Comparison of ENCODE assay signal across 27 mouse cellular contexts in genomic region chr8:69967291-69967933, GRCm38 (mm10). TPM values are rescaled to one million over a fixed set of nuclear protein-coding genes. Genes with fewer than 3 reads are reported as not detected.
DNase-seq lines count a peak whose midpoint lies in the region; ATAC-seq lines count a peak whose summit lies in the region.
"Had no signal": no experiment of that assay in that cellular context is flagged by ENCODE, and none has a peak within 500 bp of the region (broad histone marks: within the 10 kb centered on the region; RNA-seq: fewer than 3 reads in every experiment).

No protein-coding gene starts in this region.

- WGBS in liver, embryonic 16.5 days (ENCODE audit: insufficient replicate concordance), result 47% methylated on average over 4 of the region's 4 CpGs
- 84% methylated on average over 4 of the region's 4 CpGs for WGBS in liver, embryonic 11.5 days

- no peak for ATAC-seq in liver, embryonic 16.5 days (ENCODE audit: low read depth)
- ATAC-seq in liver, embryonic 11.5 days (replicated peaks; ENCODE audit: low FRiP score), result no peak
- ATAC-seq in megakaryocyte-erythroid progenitor cell, adult 5-6 weeks (replicated peaks; ENCODE audit: low FRiP score, low TSS enrichment, poor library complexity, severe bottlenecking), result peak; percentile 61; the same call in 1 of the 2 replicates
- ATAC-seq: inflammation-experienced regulatory T-cells, adult 6 months; lung, postnatal 0 days had no signal

- H3K9ac ChIP-seq in liver, embryonic 16.5 days (ENCODE audit: low read depth, low read length), result peak overlapping the region; percentile 23; the same call in 1 of the 2 replicates
- no peak overlapping the region for H3K9ac ChIP-seq in liver, embryonic 11.5 days (ENCODE audit: low read depth, low read length)
- H3K9ac ChIP-seq: embryonic facial prominence, embryonic 13.5 days; forebrain, embryonic 12.5 days; hindbrain, embryonic 14.5 days had no signal

- H3K27ac ChIP-seq in liver, embryonic 16.5 days (ENCODE audit: low read length), result 0 out of 2 replicates have a peak overlapping the region, but pooled peaks have one; percentile 21
- H3K27ac ChIP-seq in liver, embryonic 11.5 days (ENCODE audit: low read depth, low read length), result no peak overlapping the region
- H3K27ac ChIP-seq: embryonic facial prominence, embryonic 13.5 days; forebrain, embryonic 12.5 days; hindbrain, embryonic 14.5 days; layer of hippocampus, adult 2 months had no signal

- H3K9me3 ChIP-seq in liver, embryonic 16.5 days (replicated peaks; ENCODE audit: control insufficient read depth, low read length), result no peaks in the 10 kb centered on the region
- no peaks in the 10 kb centered on the region for H3K9me3 ChIP-seq in liver, embryonic 11.5 days (ENCODE audit: control insufficient read depth, low read length)
- H3K9me3 ChIP-seq: embryonic facial prominence, embryonic 13.5 days; forebrain, embryonic 12.5 days had no signal

- H3K4me1 ChIP-seq in liver, embryonic 16.5 days (ENCODE audit: control insufficient read depth, low read depth, low read length), result peaks cover 56% of the 10 kb centered on the region
- H3K4me1 ChIP-seq in liver, embryonic 11.5 days (replicated peaks; ENCODE audit: control insufficient read depth, insufficient read depth, low read length), result peaks cover 31% of the 10 kb centered on the region

- H3K4me3 ChIP-seq in liver, embryonic 16.5 days (ENCODE audit: low read depth, low read length), result no peak overlapping the region
- H3K4me3 ChIP-seq in liver, embryonic 11.5 days (ENCODE audit: low read depth, low read length), result no peak overlapping the region
- H3K4me3 ChIP-seq: embryonic facial prominence, embryonic 13.5 days; erythroblast, embryonic 14.5 days; forebrain, embryonic 12.5 days; layer of hippocampus, adult 2 months had no signal

- H3K4me2 ChIP-seq in liver, embryonic 16.5 days (ENCODE audit: low read depth, low read length), result no peak overlapping the region
- no peak overlapping the region for H3K4me2 ChIP-seq in liver, embryonic 11.5 days
- H3K4me2 ChIP-seq: embryonic facial prominence, embryonic 13.5 days; forebrain, embryonic 12.5 days; heart, embryonic 11.5 days; hindbrain, embryonic 14.5 days had no signal

- H3K36me3 ChIP-seq in liver, embryonic 16.5 days (ENCODE audit: control insufficient read depth, insufficient read depth), result no peaks in the 10 kb centered on the region
- H3K36me3 ChIP-seq in liver, embryonic 11.5 days (ENCODE audit: control insufficient read depth, insufficient read depth, low read length), result 0 out of 2 replicates have a peak, but pooled peaks cover 5% of the 10 kb centered on the region

- DNase-seq in adrenal gland, postnatal 10 days, result peak; percentile 26
- DNase-seq in adrenal gland, postnatal 4 days (ENCODE audit: low spot score in 2 of 2), result no peak
- no peak for DNase-seq in liver, embryonic 11.5 days (ENCODE audit: low spot score)
- peak; percentile 60 for DNase-seq in adipocyte (ENCODE audit: low spot score)
- DNase-seq in heart, adult 11 months, result no peak
- DNase-seq in yolk sac, embryonic 10.5 days (ENCODE audit: low spot score), result no peak
- DNase-seq: adrenal gland, postnatal 25 days; cerebellum, adult 9-11 months; embryo, embryonic 11 days; gastrocnemius, postnatal 14 days; heart, adult 18-20 months; kidney, adult 18-20 months; left cerebral cortex, postnatal 4 days; lung, adult 18-20 months; lung, postnatal 4 days; midbrain, embryonic 14.5 days; thymus, postnatal 4 days had no signal

- no peaks in the 10 kb centered on the region for H3K27me3 ChIP-seq in liver, embryonic 16.5 days (ENCODE audit: control insufficient read depth, insufficient read depth, low read depth, low read length)
- no peaks in the 10 kb centered on the region for H3K27me3 ChIP-seq in liver, embryonic 11.5 days (replicated peaks; ENCODE audit: control insufficient read depth, insufficient read depth, low read length)
- H3K27me3 ChIP-seq: embryonic facial prominence, embryonic 13.5 days; forebrain, embryonic 12.5 days had no signal

RNA-seq across cellular contexts. Expression of gene Gatad2a, which starts 28.8 kb away (rescaled TPM):
- total RNA-seq in adrenal gland, postnatal 10 days (2021), result 10 to 100 TPM; 84.4 to 90.0 TPM
- 100 to 1,000 TPM in 1 of 2 experiments, 10 to 100 TPM in 1; 91.5 to 106 TPM for total RNA-seq in adrenal gland, postnatal 4 days (2021)
- 17.2 and 18.9 TPM in 2 replicates for polyA plus RNA-seq in liver, embryonic 16.5 days (2015; fragmentation: Nextera tagmentation; extraction: Ambion mirVana)
- polyA plus RNA-seq in liver, embryonic 11.5 days (2014; fragmentation: Nextera tagmentation; extraction: Ambion mirVana), result 72.6 and 75.3 TPM in 2 replicates
- total RNA-seq in megakaryocyte-erythroid progenitor cell, adult 5-6 weeks (2014; fragmentation: Nextera tagmentation), result 75.4 and 89.7 TPM in 2 replicates
- total RNA-seq in megakaryocyte-erythroid progenitor cell, adult 5-6 weeks (2017), result 68.7 and 107 TPM in 2 replicates

Comparison
In these comparisons a context has a peak if more than half of its experiments do, and no peak if none do; other contexts are left out.
1. DNase-seq: peak in adrenal gland, postnatal 10 days (single experiment) and adipocyte (single experiment); none in adrenal gland, postnatal 4 days (0 of 2), liver, embryonic 11.5 days (single experiment), heart, adult 11 months (single experiment) and yolk sac, embryonic 10.5 days (single experiment).